Mouse (Mus musculus): Measurements from ENCODE around the gene St3gal6. TPM values are rescaled to one million over a fixed set of nuclear protein-coding genes. Genes with fewer than 3 reads are reported as not detected.

Gene St3gal6
- 26.6 and 30.2 TPM in 2 replicates for polyA plus RNA-seq (2014; fragmentation: Nextera tagmentation; extraction: Ambion mirVana)

GRCm38 (mm10) chr16:58523972-58524850, at the start of gene St3gal6:
St3gal6 (minus strand) TSS chr16:58524243.
- no peaks in the 10 kb centered on the region; the same call in 1 of the 2 replicates for H3K4me1 ChIP-seq (ENCODE audit: insufficient read depth)
- TF ChIP-seq CTCF (IDR thresholded peaks at IDR 0.05; ENCODE audit: low read depth): no peak
- H3K9ac ChIP-seq: peak within 1 kb of the TSS; percentile 86
- peak within 1 kb of the TSS; percentile 83 for H3K27ac ChIP-seq (ENCODE audit: low read depth)
- DNase-seq (no peak), ATAC-seq (ENCODE audit: insufficient read depth) (no peak)
- no peaks in the 10 kb centered on the region for H3K27me3 ChIP-seq (ENCODE audit: insufficient read depth, low read length)
- no peaks in the 10 kb centered on the region for H3K9me3 ChIP-seq (ENCODE audit: low read depth, low read length)
- no peaks in the 10 kb centered on the region for H3K36me3 ChIP-seq (ENCODE audit: insufficient read depth)
- peak within 1 kb of the TSS; percentile 81 for H3K4me3 ChIP-seq (ENCODE audit: low read depth, low read length)
- peak within 1 kb of the TSS; percentile 88 for H3K4me2 ChIP-seq
- WGBS: 80% methylated on average over 12 of the region's 12 CpGs

GRCm38 (mm10) chr16:58570694-58571264, 46.7 kb upstream of the St3gal6 start:
- TF ChIP-seq CTCF (IDR thresholded peaks at IDR 0.05; ENCODE audit: low read depth): no peak
- peak; percentile 58 for DNase-seq
- Histone ChIP-seq H3K36me3 (ENCODE audit: insufficient read depth) (no peaks in the 10 kb centered on the region), H3K4me1 (ENCODE audit: insufficient read depth) (no peaks in the 10 kb centered on the region), H3K9ac (no peak overlapping the region), H3K27me3 (ENCODE audit: insufficient read depth, low read length) (no peaks in the 10 kb centered on the region), H3K4me3 (ENCODE audit: low read depth, low read length) (no peak overlapping the region), H3K27ac (ENCODE audit: low read depth) (no peak overlapping the region), H3K9me3 (ENCODE audit: low read depth, low read length) (no peaks in the 10 kb centered on the region), H3K4me2 (no peak overlapping the region)
- peak; percentile 80 for ATAC-seq (ENCODE audit: insufficient read depth)

- WGBS: 75% methylated on average over 2 of the region's 2 CpGs
- H3K27me3 ChIP-seq (ENCODE audit: insufficient read depth, low read length): no peaks in the 10 kb centered on the region
- ATAC-seq (ENCODE audit: insufficient read depth) (no peak), DNase-seq (no peak)
- no peaks in the 10 kb centered on the region for H3K36me3 ChIP-seq (ENCODE audit: insufficient read depth)
- H3K9ac ChIP-seq: no peak overlapping the region
- no peaks in the 10 kb centered on the region for H3K4me1 ChIP-seq (ENCODE audit: insufficient read depth)
- H3K9me3 ChIP-seq (ENCODE audit: low read depth, low read length): no peaks in the 10 kb centered on the region
- no peak overlapping the region for H3K4me3 ChIP-seq (ENCODE audit: low read depth, low read length)
- no peak for TF ChIP-seq CTCF (IDR thresholded peaks at IDR 0.05; ENCODE audit: low read depth)
- H3K27ac ChIP-seq (ENCODE audit: low read depth): no peak overlapping the region
- no peak overlapping the region for H3K4me2 ChIP-seq
Measured at GRCm38 (mm10) chr16:58561196-58561595, 37.2 kb upstream of the St3gal6 start.

GRCm38 (mm10) chr16:58556067-58556830, 32.2 kb upstream of the St3gal6 start:
- WGBS: 44% methylated on average over 4 of the region's 4 CpGs
- Histone ChIP-seq H3K27me3 (ENCODE audit: insufficient read depth, low read length) (no peaks in the 10 kb centered on the region), H3K4me1 (ENCODE audit: insufficient read depth) (no peaks in the 10 kb centered on the region), H3K36me3 (ENCODE audit: insufficient read depth) (no peaks in the 10 kb centered on the region), H3K4me2 (no peak overlapping the region), H3K27ac (ENCODE audit: low read depth) (no peak overlapping the region), H3K9ac (no peak overlapping the region), H3K4me3 (ENCODE audit: low read depth, low read length) (no peak overlapping the region), H3K9me3 (ENCODE audit: low read depth, low read length) (no peaks in the 10 kb centered on the region)
- DNase-seq (peak; percentile 36), ATAC-seq (ENCODE audit: insufficient read depth) (no peak)
- no peak for TF ChIP-seq CTCF (IDR thresholded peaks at IDR 0.05; ENCODE audit: low read depth)

- H3K4me3 ChIP-seq (ENCODE audit: low read depth, low read length): no peak overlapping the region
- H3K36me3 ChIP-seq (ENCODE audit: insufficient read depth): no peaks in the 10 kb centered on the region
- H3K9me3 ChIP-seq (ENCODE audit: low read depth, low read length): no peaks in the 10 kb centered on the region
- no peak for TF ChIP-seq CTCF (IDR thresholded peaks at IDR 0.05; ENCODE audit: low read depth)
- ATAC-seq (ENCODE audit: insufficient read depth) (no peak), DNase-seq (no peak)
- H3K27ac ChIP-seq (ENCODE audit: low read depth): no peak overlapping the region
- H3K4me2 ChIP-seq: no peak overlapping the region
- H3K4me1 ChIP-seq (ENCODE audit: insufficient read depth): no peaks in the 10 kb centered on the region
- no peak overlapping the region for H3K9ac ChIP-seq
- H3K27me3 ChIP-seq (ENCODE audit: insufficient read depth, low read length): no peaks in the 10 kb centered on the region
- WGBS: 74% methylated on average over 1 of the region's 1 CpGs
Measured at GRCm38 (mm10) chr16:58554673-58555072, 30.6 kb upstream of the St3gal6 start.

GRCm38 (mm10) chr16:58548042-58548441, 24.0 kb upstream of the St3gal6 start:
- WGBS: 57% methylated on average over 2 of the region's 2 CpGs
- no peak for TF ChIP-seq CTCF (IDR thresholded peaks at IDR 0.05; ENCODE audit: low read depth)
- H3K36me3 ChIP-seq (ENCODE audit: insufficient read depth): no peaks in the 10 kb centered on the region
- H3K27me3 ChIP-seq (ENCODE audit: insufficient read depth, low read length): no peaks in the 10 kb centered on the region
- no peak overlapping the region for H3K4me2 ChIP-seq
- H3K27ac ChIP-seq (ENCODE audit: low read depth): no peak overlapping the region
- no peaks in the 10 kb centered on the region for H3K9me3 ChIP-seq (ENCODE audit: low read depth, low read length)
- no peak for DNase-seq
- ATAC-seq (ENCODE audit: insufficient read depth): no peak
- H3K4me3 ChIP-seq (ENCODE audit: low read depth, low read length): no peak overlapping the region
- no peaks in the 10 kb centered on the region for H3K4me1 ChIP-seq (ENCODE audit: insufficient read depth)
- H3K9ac ChIP-seq: no peak overlapping the region

- ATAC-seq (ENCODE audit: insufficient read depth) (no peak), DNase-seq (no peak)
- H3K9ac ChIP-seq: no peak overlapping the region
- no peaks in the 10 kb centered on the region for H3K27me3 ChIP-seq (ENCODE audit: insufficient read depth, low read length)
- no peak overlapping the region for H3K4me2 ChIP-seq
- H3K36me3 ChIP-seq (ENCODE audit: insufficient read depth): no peaks in the 10 kb centered on the region
- H3K4me1 ChIP-seq (ENCODE audit: insufficient read depth): no peaks in the 10 kb centered on the region
- TF ChIP-seq CTCF (IDR thresholded peaks at IDR 0.05; ENCODE audit: low read depth): no peak
- 44% methylated on average over 1 of the region's 1 CpGs for WGBS
- no peak overlapping the region for H3K27ac ChIP-seq (ENCODE audit: low read depth)
- no peaks in the 10 kb centered on the region for H3K9me3 ChIP-seq (ENCODE audit: low read depth, low read length)
- H3K4me3 ChIP-seq (ENCODE audit: low read depth, low read length): no peak overlapping the region
Measured at GRCm38 (mm10) chr16:58546128-58546527, 22.1 kb upstream of the St3gal6 start.
